Mouse (Mus musculus) ES-Bruce4 (cell line): ENCODE measurements around the gene Atxn7l1.

Experiments
- CTCF ChIP-seq: IDR thresholded peaks from one replicate; pipeline ENCODE4 v1.8.1; 2011; ENCODE audit warnings: low read depth, low read length
- EP300 ChIP-seq: IDR thresholded peaks from 2 replicates; pipeline ENCODE4 v1.6.1; 2011; ENCODE audit warnings: low read depth, low read length; ENCODE audit not compliant: insufficient read depth

- no peak for TF ChIP-seq EP300
- TF ChIP-seq CTCF, result no peak
Measured at GRCm38 (mm10) chr12:33364511-33364910, 217.0 kb downstream of the Atxn7l1 start.
